Mouse (Mus musculus) kidney, adult 2 months (tissue): Measurements from ENCODE around the gene 2510002D24Rik. TPM values are rescaled to one million over a fixed set of nuclear protein-coding genes. Genes with fewer than 3 reads are reported as not detected.
A peak's percentile ranks its signal among the peaks of the same experiment; 100 is the strongest.
"Not testable (repeated sequence)": the region's sequence is repeated elsewhere in the genome, so short reads cannot be mapped to it uniquely, and the experiment has no call there.

ENCODE experiments used
- DNase-seq: peaks from one replicate; pipeline ENCODE4 v3.0.0; 2021
- H3K27ac ChIP-seq: fragments of 200-500 bp; 2 replicates; pipeline ENCODE4 v1.5.1; 2012; ENCODE audit warnings: low read depth, low read length, control low read depth, inconsistent platforms; ENCODE audit not compliant: insufficient read depth
- H3K27me3 ChIP-seq: fragments of 200-500 bp; replicated peaks from 2 replicates; pipeline ENCODE4 v1.6.1; 2012; ENCODE audit warnings: mild to moderate bottlenecking, moderate library complexity, low read length, inconsistent platforms; ENCODE audit not compliant: control insufficient read depth, insufficient read depth
- H3K36me3 ChIP-seq: fragments of 200-500 bp; 2 replicates; pipeline ENCODE4 v1.6.1; 2012; ENCODE audit warnings: mild to moderate bottlenecking, moderate library complexity, low read length, inconsistent platforms; ENCODE audit not compliant: control insufficient read depth, insufficient read depth
- H3K4me1 ChIP-seq: fragments of 200-500 bp; 2 replicates; pipeline ENCODE4 v1.6.1; 2011; ENCODE audit warnings: low read length; ENCODE audit not compliant: control insufficient read depth, insufficient read depth
- H3K4me3 ChIP-seq: fragments of 200-500 bp; 2 replicates; pipeline ENCODE4 v1.5.1; 2011; ENCODE audit warnings: mild to moderate bottlenecking, low read depth, low read length, control low read depth; ENCODE audit not compliant: insufficient read depth
- CTCF ChIP-seq: fragments of 200-500 bp; conservative IDR thresholded peaks from 2 replicates; pipeline ENCODE4 v1.5.1; 2011; ENCODE audit warnings: low read depth, mild to moderate bottlenecking, control low read depth, low read length, moderate library complexity, mixed read lengths; ENCODE audit not compliant: insufficient read depth, insufficient read length
- POLR2A ChIP-seq: fragments of 200-500 bp; IDR thresholded peaks from one replicate; pipeline ENCODE4 v1.6.1; 2011; ENCODE audit warnings: low read depth, low read length, control low read depth
- WGBS: fragments of 180-500 bp; shearing (Covaris S2); methylation state at CpG from one replicate; pipeline ENCODE4 v1.1.7; 2018; 5-methylcytosine and 5-hydroxymethylcytosine counted together
- polyA plus RNA-seq: library from polyadenylated mRNA; depleted of rRNA; stranded (reverse); fragments of >200 nt; gene quantifications from 2 replicates; pipeline ENCODE4 v1.2.3, GENCODE M21; 2012; rRNA removed

The 2510002D24Rik gene
- polyA plus RNA-seq, 1 experiment: 56.0 TPM

DNA sequence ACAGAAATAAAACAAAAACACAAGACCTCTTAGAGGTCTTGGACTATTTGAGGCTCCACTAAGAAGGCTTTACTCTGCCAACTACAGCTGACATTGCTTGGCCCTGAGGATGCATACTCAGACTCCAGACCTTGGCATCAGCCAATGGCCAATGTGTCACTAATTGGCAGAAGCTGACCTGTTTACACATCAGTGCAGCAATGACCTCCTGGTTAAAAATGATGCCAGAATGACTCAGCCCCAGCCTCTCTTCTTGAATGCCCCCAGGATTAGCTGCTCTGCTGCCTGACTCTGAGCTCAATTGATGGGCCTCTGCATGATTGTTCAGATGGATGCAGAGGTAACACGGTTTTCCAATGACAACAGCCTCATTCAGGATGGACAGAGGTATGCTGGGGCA is 23.8 kb downstream of the 2510002D24Rik start:
- H3K27ac ChIP-seq: no peak overlapping the region
- 50% methylated on average over 1 of the region's 1 CpGs for WGBS
- DNase-seq: peak; percentile 81

DNA sequence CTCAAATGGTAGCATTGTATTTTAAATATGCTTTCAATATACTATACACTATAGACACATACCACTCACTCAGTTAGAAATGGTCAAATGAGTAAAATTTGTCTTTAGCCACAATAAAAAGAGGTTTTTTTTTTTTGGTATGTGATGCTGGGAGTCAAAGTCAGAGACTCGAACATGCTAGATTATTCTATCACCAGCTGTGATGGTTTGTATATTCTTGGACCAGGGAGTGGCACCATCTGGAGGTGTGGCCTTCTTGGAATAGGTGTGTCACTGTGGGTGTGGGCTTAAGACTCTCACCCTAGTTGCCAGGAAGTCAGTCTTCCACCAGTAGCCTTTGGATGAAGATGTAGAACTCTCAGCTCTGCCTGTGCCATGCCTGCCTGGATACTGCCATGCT is 34.1 kb downstream of the 2510002D24Rik start:
- 89% methylated on average over 1 of the region's 1 CpGs for WGBS
- not testable (repeated sequence) for H3K27ac ChIP-seq, H3K27me3 ChIP-seq, H3K4me3 ChIP-seq, DNase-seq, H3K36me3 ChIP-seq, H3K4me1 ChIP-seq

More for the DNA sequence above, 23.8 kb downstream of the 2510002D24Rik start:
- Histone ChIP-seq H3K4me3 (no peak overlapping the region), H3K36me3 (no peaks in the 10 kb centered on the region), H3K4me1 (no peaks in the 10 kb centered on the region), H3K27me3 (no peaks in the 10 kb centered on the region)
- TF ChIP-seq POLR2A (no peak), CTCF (no peak)

DNA sequence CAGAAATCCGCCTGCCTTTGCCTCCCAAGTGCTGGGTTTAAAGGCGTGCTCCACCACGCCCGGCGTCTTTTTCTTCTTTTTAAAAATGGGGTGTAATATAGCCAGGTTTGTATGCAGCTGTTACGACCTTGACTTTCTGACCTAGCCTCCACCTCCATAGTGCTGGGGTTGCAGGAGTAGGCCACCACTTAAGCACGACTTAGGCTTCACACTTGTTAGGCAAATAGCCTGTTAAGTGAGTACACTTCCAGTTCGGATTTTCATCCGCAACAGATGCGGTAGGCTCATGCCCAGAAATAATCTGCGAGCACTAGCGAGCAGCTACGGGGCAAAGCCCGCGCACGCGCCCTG is 39.7 kb downstream of the 2510002D24Rik start:
- H3K36me3 ChIP-seq: peaks cover 2% of the 10 kb centered on the region
- H3K4me3 ChIP-seq: peak overlapping the region; percentile 68
- DNase-seq: no peak
- peak overlapping the region; percentile 57 for H3K27ac ChIP-seq
- no peaks in the 10 kb centered on the region; the same call in 1 of the 2 replicates for H3K4me1 ChIP-seq
- under 1% methylated on average over 17 of the region's 17 CpGs for WGBS
- no peak for TF ChIP-seq CTCF
- no peak for TF ChIP-seq POLR2A
- no peaks in the 10 kb centered on the region for H3K27me3 ChIP-seq

DNA sequence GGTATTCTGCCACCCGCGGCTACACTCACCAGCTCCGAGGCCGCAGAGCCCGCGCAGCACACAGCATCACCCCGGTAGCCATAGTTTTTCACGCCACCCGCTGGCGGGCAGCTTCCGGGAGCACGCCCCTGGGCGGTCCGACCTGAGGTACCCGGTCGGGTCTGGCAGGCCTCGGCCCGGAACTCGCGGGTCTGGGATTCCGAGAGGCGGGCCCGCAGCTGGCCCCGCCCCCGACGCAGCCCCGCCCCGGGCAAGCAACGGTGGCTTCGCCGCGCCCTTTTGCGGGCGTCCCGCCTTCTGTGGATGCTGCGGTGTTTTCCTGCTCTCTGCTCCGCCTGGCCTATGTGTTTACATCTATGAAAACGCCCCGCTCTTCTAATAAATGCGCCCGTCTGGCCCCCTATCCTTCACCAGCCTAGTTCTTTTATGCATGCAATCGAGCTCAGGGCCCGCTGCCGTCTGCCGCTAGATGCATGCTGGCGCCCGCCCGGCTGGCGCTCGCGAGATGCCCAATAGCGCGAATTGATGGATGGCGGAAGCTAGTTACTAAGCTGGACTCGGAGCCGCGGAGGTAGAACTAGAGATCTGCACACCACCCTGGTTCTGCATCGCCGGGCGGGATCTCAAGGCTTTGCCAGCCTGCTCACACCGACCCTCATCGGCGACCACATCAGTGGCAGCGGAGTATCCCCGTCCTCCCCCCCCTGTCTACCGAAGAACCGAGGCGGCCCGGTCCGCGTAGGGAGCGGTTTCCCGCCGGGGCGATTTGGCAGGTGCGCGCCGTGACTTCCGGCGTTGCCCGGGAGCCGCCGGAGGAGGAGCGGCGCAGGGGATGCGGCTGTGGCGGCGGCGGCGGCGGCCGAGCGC is 40.3 kb downstream of the 2510002D24Rik start, which contains the start of the genes Mrpl40 and Hira:
Mrpl40 (minus strand) TSS at position 421 of the 867 bp plus-strand sequence.
Hira (plus strand) TSS at position 596 of the 867 bp plus-strand sequence.
- WGBS: 1% methylated on average over 93 of the region's 93 CpGs
- Histone ChIP-seq H3K27ac (peak within 1 kb of the TSS; percentile 84), H3K36me3 (peaks cover 2% of the 10 kb centered on the region), H3K4me1 (no peaks in the 10 kb centered on the region; the same call in 1 of the 2 replicates), H3K27me3 (no peaks in the 10 kb centered on the region), H3K4me3 (peak within 1 kb of the TSS; percentile 68)
- peak; percentile 52 for TF ChIP-seq POLR2A
- TF ChIP-seq CTCF: no peak
- peak; percentile 98 for DNase-seq

DNA sequence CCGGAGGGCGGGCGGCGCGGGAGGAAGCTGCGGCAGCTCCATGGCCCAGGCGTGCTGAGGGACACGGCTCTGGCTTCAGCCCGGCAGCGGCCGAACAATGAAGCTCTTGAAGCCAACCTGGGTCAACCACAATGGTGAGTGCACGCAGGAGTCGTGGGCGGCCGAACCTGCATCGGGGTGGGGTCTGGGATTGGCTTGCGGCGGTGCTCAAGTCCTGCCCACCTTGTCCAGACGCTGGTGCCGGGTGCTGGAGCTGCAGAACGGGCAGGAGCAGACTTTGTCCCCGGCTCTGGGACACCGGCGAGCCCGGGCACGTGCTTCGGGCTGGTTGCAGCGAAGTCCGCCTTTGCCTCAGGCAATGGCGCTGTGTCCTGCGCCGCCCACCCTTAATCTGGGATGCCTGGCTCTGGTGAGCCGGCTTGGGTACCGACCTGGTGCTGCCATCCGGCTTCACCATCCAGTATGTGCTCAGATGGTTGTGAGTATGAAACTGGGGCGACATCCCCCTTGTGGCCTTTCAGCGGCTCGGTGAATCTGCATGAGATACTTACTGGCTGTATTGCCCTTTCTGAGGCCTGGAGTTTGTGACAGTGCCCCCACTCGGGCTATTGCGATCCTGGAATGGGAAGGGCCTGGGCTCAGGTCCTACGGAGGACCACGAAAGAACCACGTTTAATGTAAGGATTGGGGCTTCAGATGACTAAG is 41.2 kb downstream of the 2510002D24Rik start:
- peak overlapping the region; percentile 37 for H3K27ac ChIP-seq
- H3K36me3 ChIP-seq: no peaks in the 10 kb centered on the region; the same call in 1 of the 2 replicates
- no peaks in the 10 kb centered on the region for H3K27me3 ChIP-seq
- peak overlapping the region; percentile 68 for H3K4me3 ChIP-seq
- DNase-seq: peak; percentile 76
- TF ChIP-seq CTCF (0 out of 2 replicates have a peak, but pooled peaks have one; percentile 3), POLR2A (no peak)
- H3K4me1 ChIP-seq: no peaks in the 10 kb centered on the region; the same call in 1 of the 2 replicates
- under 1% methylated on average over 43 of the region's 43 CpGs for WGBS

GRCm38 (mm10) chr16:18878091-18878720 is 41.8 kb downstream of the 2510002D24Rik start:
- no peaks in the 10 kb centered on the region; the same call in 1 of the 2 replicates for H3K4me1 ChIP-seq
- H3K4me3 ChIP-seq: peak overlapping the region; percentile 68
- 19% methylated on average over 20 of the region's 20 CpGs for WGBS
- no peaks in the 10 kb centered on the region for H3K27me3 ChIP-seq
- H3K27ac ChIP-seq: no peak overlapping the region
- 0 out of 2 replicates have a peak, but pooled peaks have one; percentile 0 for TF ChIP-seq CTCF
- TF ChIP-seq POLR2A: no peak
- DNase-seq: no peak
- H3K36me3 ChIP-seq: no peaks in the 10 kb centered on the region; the same call in 1 of the 2 replicates

DNA sequence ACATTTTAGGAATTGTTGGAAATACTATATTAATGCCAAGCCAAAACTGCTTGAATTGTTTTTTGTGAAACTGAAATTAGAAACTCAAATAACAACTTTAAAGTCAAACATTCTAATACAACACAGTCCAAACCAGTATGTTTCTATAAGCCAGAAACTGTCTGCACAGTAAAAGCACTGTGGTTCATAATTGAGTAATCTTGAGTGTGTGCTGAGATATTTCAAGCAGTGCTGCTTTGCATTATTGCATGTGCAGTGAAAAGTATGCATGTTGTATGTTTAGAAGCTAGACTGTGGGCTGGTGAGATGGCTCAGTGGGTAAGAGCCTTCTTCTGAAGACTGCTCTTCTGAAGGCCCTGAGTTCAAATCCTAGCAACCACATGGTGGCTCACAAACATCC is 47.7 kb downstream of the 2510002D24Rik start:
- Histone ChIP-seq H3K36me3 (no peaks in the 10 kb centered on the region), H3K27me3 (no peaks in the 10 kb centered on the region), H3K27ac (no peak overlapping the region), H3K4me1 (no peaks in the 10 kb centered on the region), H3K4me3 (no peak overlapping the region)
- TF ChIP-seq POLR2A (no peak), CTCF (no peak)
- DNase-seq: no peak

Other genes with a start within 250 kb of the 2510002D24Rik start
- 0.15 and 1.7 TPM in 2 replicates for gene Tbx1, start 245.9 kb upstream of the 2510002D24Rik start, polyA plus RNA-seq
- gene Gp1bb, start 214.2 kb upstream of the 2510002D24Rik start, polyA plus RNA-seq: 0.34 and 0.69 TPM in 2 replicates
- gene Gm49601, start 210.2 kb upstream of the 2510002D24Rik start, polyA plus RNA-seq: 1.1 and 1.4 TPM in 2 replicates
- 3.1 and 3.8 TPM in 2 replicates for gene Sept5, start 206.6 kb upstream of the 2510002D24Rik start, polyA plus RNA-seq
- 28.1 and 33.6 TPM in 2 replicates for gene Cldn5, start 59.7 kb upstream of the 2510002D24Rik start, polyA plus RNA-seq
- 29.3 and 32.3 TPM in 2 replicates for gene Ufd1, start 24.8 kb upstream of the 2510002D24Rik start, polyA plus RNA-seq
- 2.2 and 3.6 TPM in 2 replicates for gene Cdc45, start 24.6 kb upstream of the 2510002D24Rik start, polyA plus RNA-seq
- 0.27 TPM in 1 of 2 replicates, not detected in the other for gene Gm28539, start within 50 bp of the 2510002D24Rik start, polyA plus RNA-seq
- 14.1 and 19.3 TPM in 2 replicates for gene Mrpl40, start 40.3 kb downstream of the 2510002D24Rik start, polyA plus RNA-seq
- gene Hira, start 40.5 kb downstream of the 2510002D24Rik start, polyA plus RNA-seq: 51.6 and 55.1 TPM in 2 replicates